Mouse (Mus musculus): ENCODE measurements around the gene Spg20.

The Spg20 gene

GRCm38 (mm10) chr3:55111935-55112709, at the start of gene Spg20:
Spg20 (plus strand) TSS chr3:55112108.
- peak; percentile 93 for DNase-seq (ENCODE audit: low spot score)

GRCm38 (mm10) chr3:55062653-55063052, 49.3 kb upstream of the Spg20 start:
- DNase-seq (ENCODE audit: low spot score): no peak

GRCm38 (mm10) chr3:55064396-55064795, 47.5 kb upstream of the Spg20 start:
- peak; percentile 89 for DNase-seq (ENCODE audit: low spot score)

- DNase-seq (ENCODE audit: low spot score): no peak
Measured at GRCm38 (mm10) chr3:55065738-55066665, 45.9 kb upstream of the Spg20 start.

GRCm38 (mm10) chr3:55066666-55067023, 45.3 kb upstream of the Spg20 start:
- no peak for DNase-seq (ENCODE audit: low spot score)

GRCm38 (mm10) chr3:55067791-55068434, 44.0 kb upstream of the Spg20 start:
- DNase-seq (ENCODE audit: low spot score): no peak

- no peak for DNase-seq (ENCODE audit: low spot score)
Measured at GRCm38 (mm10) chr3:55074576-55075293, 37.2 kb upstream of the Spg20 start.

- DNase-seq (ENCODE audit: low spot score): no peak
Measured at GRCm38 (mm10) chr3:55075294-55075648, 36.6 kb upstream of the Spg20 start.

- peak; percentile 44 for DNase-seq (ENCODE audit: low spot score)
Measured at GRCm38 (mm10) chr3:55078233-55078632, 33.7 kb upstream of the Spg20 start.

- no peak for DNase-seq (ENCODE audit: low spot score)
Measured at GRCm38 (mm10) chr3:55079619-55080018, 32.3 kb upstream of the Spg20 start.

- peak; percentile 93 for DNase-seq (ENCODE audit: low spot score)
Measured at GRCm38 (mm10) chr3:55080055-55080454, 31.9 kb upstream of the Spg20 start.

GRCm38 (mm10) chr3:55084781-55085180, 27.1 kb upstream of the Spg20 start:
- no peak for DNase-seq (ENCODE audit: low spot score)

- DNase-seq (ENCODE audit: low spot score): no peak
Measured at GRCm38 (mm10) chr3:55085716-55086115, 26.2 kb upstream of the Spg20 start.

GRCm38 (mm10) chr3:55086948-55087347, 25.0 kb upstream of the Spg20 start:
- no peak for DNase-seq (ENCODE audit: low spot score)

GRCm38 (mm10) chr3:55087360-55087759, 24.5 kb upstream of the Spg20 start:
- DNase-seq (ENCODE audit: low spot score): no peak

GRCm38 (mm10) chr3:55088359-55088758, 23.5 kb upstream of the Spg20 start:
- no peak for DNase-seq (ENCODE audit: low spot score)

GRCm38 (mm10) chr3:55088843-55089242, 23.1 kb upstream of the Spg20 start:
- no peak for DNase-seq (ENCODE audit: low spot score)

- no peak for DNase-seq (ENCODE audit: low spot score)
Measured at GRCm38 (mm10) chr3:55089291-55089690, 22.6 kb upstream of the Spg20 start.

- no peak for DNase-seq (ENCODE audit: low spot score)
Measured at GRCm38 (mm10) chr3:55093161-55093560, 18.7 kb upstream of the Spg20 start.

- DNase-seq (ENCODE audit: low spot score): peak; percentile 77
Measured at GRCm38 (mm10) chr3:55095968-55096654, 15.8 kb upstream of the Spg20 start.

GRCm38 (mm10) chr3:55096655-55097005, 15.3 kb upstream of the Spg20 start:
- no peak for DNase-seq (ENCODE audit: low spot score)

All from embryo, embryonic 10.5 days (tissue).